Mouse (Mus musculus) myocyte (in vitro differentiated cells): ENCODE results near the gene Tbr1. TPM values are rescaled to one million over a fixed set of nuclear protein-coding genes. Genes with fewer than 3 reads are reported as not detected.

Experiments used
- H3K27me3 ChIP-seq: one replicate; pipeline ENCODE4 v1.6.1; 2011; ENCODE audit not compliant: control insufficient read depth, insufficient read depth, insufficient read length
- H3K36me3 ChIP-seq: one replicate; pipeline ENCODE4 v1.6.1; 2011; ENCODE audit not compliant: control insufficient read depth, insufficient read depth
- H3K4me2 ChIP-seq: one replicate; pipeline ENCODE4 v1.6.1; 2011; ENCODE audit warnings: low read depth, control low read depth
- H3K4me3 ChIP-seq: one replicate; pipeline ENCODE4 v1.5.1; 2011; ENCODE audit warnings: mild to moderate bottlenecking, control low read depth, moderate library complexity
- H3K79me2 ChIP-seq: one replicate; pipeline ENCODE4 v1.6.1; 2011; ENCODE audit not compliant: control insufficient read depth, insufficient read depth
- H3ac ChIP-seq: one replicate; pipeline ENCODE4 v1.6.1; 2011; ENCODE audit not compliant: control insufficient read depth, insufficient read length
- CEBPB ChIP-seq: IDR thresholded peaks from 2 replicates; pipeline ENCODE4 v1.6.1; 2011; ENCODE audit warnings: mild to moderate bottlenecking, moderate library complexity; ENCODE audit not compliant: poor library complexity, insufficient read depth, severe bottlenecking
- E2F4 ChIP-seq: IDR thresholded peaks from one replicate; pipeline ENCODE4 v1.6.1; 2011; ENCODE audit warnings: mild to moderate bottlenecking, control low read depth, moderate library complexity; ENCODE audit not compliant: insufficient read depth
- MAX ChIP-seq: IDR thresholded peaks from one replicate; pipeline ENCODE4 v1.6.1; 2011; ENCODE audit warnings: low read depth, mild to moderate bottlenecking, control low read depth
- MYOD1 ChIP-seq, 3 experiments: IDR thresholded peaks; one replicate each; pipeline ENCODE4 v1.6.1; 2011; ENCODE audit warnings: control low read depth in 2 of 3, low read depth in 2 of 3, mild to moderate bottlenecking in 2 of 3, moderate library complexity in 1 of 3; ENCODE audit not compliant: insufficient read length in 2 of 3, control insufficient read depth in 1 of 3
- MYOG ChIP-seq, 3 experiments: IDR thresholded peaks; one replicate each; pipeline ENCODE4 v1.6.1; 2011; ENCODE audit warnings: control low read depth in 2 of 3, low read depth in 2 of 3, mild to moderate bottlenecking in 2 of 3; ENCODE audit not compliant: insufficient read length in 2 of 3, control insufficient read depth in 1 of 3, insufficient read depth in 1 of 3
- POLR2A ChIP-seq: IDR thresholded peaks from one replicate; pipeline ENCODE4 v1.6.1; 2011; ENCODE audit warnings: low read depth, mild to moderate bottlenecking, control low read depth, moderate library complexity; ENCODE audit not compliant: insufficient read length
- POLR2AphosphoS2 ChIP-seq: IDR thresholded peaks from one replicate; pipeline ENCODE4 v1.6.1; 2011; ENCODE audit warnings: low read depth, control low read depth; ENCODE audit not compliant: insufficient read length
- REST ChIP-seq: IDR thresholded peaks from one replicate; pipeline ENCODE4 v1.6.1; 2011; ENCODE audit warnings: mild to moderate bottlenecking, control low read depth, moderate library complexity; ENCODE audit not compliant: insufficient read depth, insufficient read length
- SRF ChIP-seq: IDR thresholded peaks from one replicate; pipeline ENCODE4 v1.6.1; 2011; ENCODE audit warnings: low read depth; ENCODE audit not compliant: control insufficient read depth, insufficient read length
- TCF12 ChIP-seq: IDR thresholded peaks from one replicate; pipeline ENCODE4 v1.6.1; 2011; ENCODE audit warnings: mild to moderate bottlenecking, control low read depth; ENCODE audit not compliant: poor library complexity, insufficient read depth, severe bottlenecking
- TCF3 ChIP-seq: IDR thresholded peaks from one replicate; pipeline ENCODE4 v1.6.1; 2011; ENCODE audit warnings: low read depth, control low read depth; ENCODE audit not compliant: insufficient read length
- USF1 ChIP-seq: IDR thresholded peaks from one replicate; pipeline ENCODE4 v1.6.1; 2011; ENCODE audit warnings: low read depth, mild to moderate bottlenecking, control low read depth, moderate library complexity
- polyA plus RNA-seq: library from polyadenylated mRNA; unstranded; fragments of >200 nt; fragmentation: generic; extraction: Trizol; gene quantifications from one replicate; pipeline ENCODE4 v1.2.1, GENCODE M21; 2012; ENCODE audit warnings: missing spikeins

Tbr1 gene
- polyA plus RNA-seq, 1 experiment: 0.01 TPM

DNA sequence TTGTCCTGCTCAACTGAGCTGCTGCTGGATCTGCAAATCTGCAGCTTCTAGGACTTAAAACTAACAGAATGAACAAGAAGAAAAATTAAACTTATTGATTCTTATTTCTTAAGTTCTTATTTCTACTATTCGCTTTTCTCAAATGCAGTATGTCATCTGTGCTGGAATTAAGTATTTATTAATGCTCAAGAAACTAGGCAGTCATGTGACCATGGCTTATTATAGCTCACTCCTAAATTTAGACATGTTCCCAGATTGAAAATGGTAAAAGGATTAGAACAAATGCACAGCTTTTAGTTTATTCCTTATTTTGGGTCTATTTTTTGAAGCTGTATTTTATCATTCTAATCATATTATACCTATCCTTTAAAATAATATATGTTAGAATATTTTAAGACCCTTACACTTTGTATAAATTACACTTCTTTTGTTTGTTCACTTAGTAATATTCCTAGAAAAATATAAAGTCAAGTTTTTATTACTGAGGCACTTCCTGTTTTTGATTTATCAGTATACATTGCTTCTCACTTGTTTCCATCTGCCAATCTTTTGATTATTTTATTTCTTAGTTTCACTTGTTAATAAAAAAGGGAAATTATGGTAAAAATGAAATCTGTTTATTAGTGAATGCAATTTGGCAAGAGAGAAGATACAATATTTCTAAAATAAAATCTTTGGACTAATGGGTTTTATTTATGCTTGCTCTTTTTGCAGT, 20.9 kb downstream of the Tbr1 start:
- peak; percentile 57 for TF ChIP-seq USF1
- no peak for TF ChIP-seq MYOG (IDR thresholded peaks at IDR 0.05; ENCODE audit: control insufficient read depth in 1 of 3, insufficient read depth in 1 of 3, insufficient read length in 2 of 3, low read depth in 2 of 3)
- no peak for TF ChIP-seq POLR2A
- TF ChIP-seq SRF: no peak
- TF ChIP-seq CEBPB: no peak
- TF ChIP-seq E2F4: no peak
- Histone ChIP-seq H3K79me2 (no peaks in the 10 kb centered on the region), H3K36me3 (no peaks in the 10 kb centered on the region), H3K4me3 (no peak overlapping the region), H3ac (no peak overlapping the region), H3K4me2 (no peak overlapping the region), H3K27me3 (no peaks in the 10 kb centered on the region)

DNA sequence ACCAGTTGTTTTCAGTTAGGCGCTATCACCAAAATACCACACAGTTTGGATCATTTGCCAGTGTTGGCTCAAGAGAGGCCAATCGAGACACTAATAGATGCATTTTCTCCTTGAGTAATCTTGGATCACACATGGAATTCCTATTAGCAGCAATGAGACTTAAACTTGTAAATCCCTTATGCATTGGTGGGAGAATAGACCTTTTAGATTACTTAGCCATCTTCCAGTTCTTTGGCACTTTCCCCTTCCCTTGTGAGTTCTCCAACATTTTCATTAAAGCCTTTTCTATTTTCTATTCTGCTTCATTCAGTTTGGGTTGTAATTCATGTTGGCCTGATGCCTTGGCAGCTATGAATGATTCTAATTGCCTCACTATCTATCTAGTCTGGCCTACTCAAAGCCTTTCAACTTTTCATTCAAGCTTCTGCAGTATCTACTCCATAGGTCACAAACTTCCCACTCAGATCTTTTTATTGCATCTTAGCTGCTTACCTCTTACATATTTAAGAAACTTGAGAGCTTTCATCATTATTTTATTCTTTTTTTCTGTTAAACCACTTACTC, 34.6 kb downstream of the Tbr1 start:
- TF ChIP-seq CEBPB (no peak), TCF12 (no peak), E2F4 (no peak), MYOG (IDR thresholded peaks at IDR 0.05; ENCODE audit: control insufficient read depth in 1 of 3, insufficient read depth in 1 of 3, insufficient read length in 2 of 3, low read depth in 2 of 3) (no peak), MAX (no peak), POLR2A (no peak), TCF3 (no peak), MYOD1 (IDR thresholded peaks at IDR 0.05; ENCODE audit: control insufficient read depth in 1 of 3, insufficient read length in 2 of 3, low read depth in 2 of 3) (no peak), POLR2AphosphoS2 (no peak), REST (no peak), SRF (no peak), USF1 (no peak)
- H3ac ChIP-seq: no peak overlapping the region

More for the DNA sequence above, 34.6 kb downstream of the Tbr1 start:
- no peaks in the 10 kb centered on the region for H3K36me3 ChIP-seq
- no peak overlapping the region for H3K4me2 ChIP-seq
- H3K79me2 ChIP-seq: no peaks in the 10 kb centered on the region
- H3K27me3 ChIP-seq: no peaks in the 10 kb centered on the region
- no peak overlapping the region for H3K4me3 ChIP-seq

Other genes with a start within 250 kb of the Tbr1 start
- gene Tank, start 224.3 kb upstream of the Tbr1 start, polyA plus RNA-seq: 13.2 TPM
- gene Psmd14, start 91.2 kb upstream of the Tbr1 start, polyA plus RNA-seq: 101 TPM
- not detected for gene Slc4a10, start 243.5 kb downstream of the Tbr1 start, polyA plus RNA-seq